Mouse (Mus musculus) forebrain, embryonic 13.5 days (tissue): ENCODE results near the gene Tff2. TPM values are rescaled to one million over a fixed set of nuclear protein-coding genes. Genes with fewer than 3 reads are reported as not detected.

Experiments
- ATAC-seq: fragments of 200-750 bp; cut with Nextera tagmentation; 2 replicates; pipeline ENCODE4 v1.8.0; 2017
- H3K27ac ChIP-seq: fragments of 300-500 bp; sonication (generic); 2 replicates; pipeline ENCODE4 v1.5.1; 2015; ENCODE audit warnings: inconsistent platforms, mild to moderate bottlenecking, moderate library complexity
- H3K27me3 ChIP-seq: fragments of 300-500 bp; sonication (generic); 2 replicates; pipeline ENCODE4 v1.6.1; 2015; ENCODE audit warnings: mild to moderate bottlenecking, inconsistent platforms
- H3K36me3 ChIP-seq: fragments of 300-500 bp; sonication (generic); 2 replicates; pipeline ENCODE4 v1.6.1; 2015; ENCODE audit warnings: mild to moderate bottlenecking, inconsistent platforms; ENCODE audit not compliant: poor library complexity, severe bottlenecking
- H3K4me1 ChIP-seq: fragments of 300-500 bp; sonication (generic); 2 replicates; pipeline ENCODE4 v1.6.1; 2015; ENCODE audit warnings: inconsistent platforms
- H3K4me2 ChIP-seq: fragments of 300-500 bp; sonication (generic); 2 replicates; pipeline ENCODE4 v1.6.1; 2015; ENCODE audit warnings: inconsistent platforms, mild to moderate bottlenecking, moderate library complexity
- H3K4me3 ChIP-seq: fragments of 300-500 bp; sonication (generic); 2 replicates; pipeline ENCODE4 v1.5.1; 2015; ENCODE audit warnings: mild to moderate bottlenecking, inconsistent platforms
- H3K9ac ChIP-seq: fragments of 300-500 bp; sonication (generic); 2 replicates; pipeline ENCODE4 v1.6.1; 2015; ENCODE audit warnings: mild to moderate bottlenecking, inconsistent platforms
- H3K9me3 ChIP-seq: fragments of 300-500 bp; sonication (generic); replicated peaks from 2 replicates; pipeline ENCODE4 v1.6.1; 2016; ENCODE audit warnings: inconsistent platforms
- WGBS: fragments of 180-500 bp; shearing (Covaris S2); methylation state at CpG from one replicate; pipeline ENCODE4 v1.1.7; 2015; 5-methylcytosine and 5-hydroxymethylcytosine counted together
- polyA plus RNA-seq: library from polyadenylated mRNA; unstranded; fragments of >200 nt; fragmentation: Nextera tagmentation; extraction: Ambion mirVana; gene quantifications from 2 replicates; pipeline ENCODE4 v1.2.1, GENCODE M21; 2015

The Tff2 gene
- polyA plus RNA-seq, 1 experiment from 2014 or later: not detected

DNA sequence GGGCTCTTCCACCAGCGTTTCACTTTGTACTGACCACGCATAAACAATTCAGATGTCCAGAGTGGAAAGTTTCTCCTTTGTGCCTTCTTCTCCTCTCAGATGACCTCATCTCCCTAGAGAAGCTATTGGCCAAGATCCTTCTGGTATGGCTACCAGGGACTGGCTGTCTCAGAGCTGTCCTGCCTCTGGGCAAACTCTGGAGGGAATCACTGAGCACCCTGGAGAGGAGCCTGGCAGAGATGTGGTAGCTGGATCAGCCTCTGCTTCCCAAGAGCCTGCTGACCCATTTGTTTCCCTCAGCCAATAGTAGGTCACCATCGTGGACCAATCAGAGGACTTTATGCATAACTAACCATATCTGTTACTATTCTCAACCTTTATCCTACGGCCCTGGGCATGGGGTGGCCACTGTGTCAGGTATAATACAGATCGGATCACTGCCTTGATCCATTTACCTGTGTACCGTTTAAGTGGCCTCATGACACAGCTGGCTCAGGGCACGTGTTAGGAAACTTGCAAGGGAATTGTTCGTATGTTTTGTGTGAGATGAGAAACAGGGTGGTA lies 41.0 kb downstream of the Tff2 start:
- Histone ChIP-seq H3K4me2 (no peak overlapping the region), H3K36me3 (peaks cover 37% of the 10 kb centered on the region), H3K9ac (no peak overlapping the region), H3K4me3 (no peak overlapping the region), H3K4me1 (no peaks in the 10 kb centered on the region; the same call in 1 of the 2 replicates), H3K27ac (no peak overlapping the region), H3K9me3 (no peaks in the 10 kb centered on the region), H3K27me3 (no peaks in the 10 kb centered on the region)
- 88% methylated on average over 8 of the region's 8 CpGs for WGBS
- ATAC-seq: no peak

DNA sequence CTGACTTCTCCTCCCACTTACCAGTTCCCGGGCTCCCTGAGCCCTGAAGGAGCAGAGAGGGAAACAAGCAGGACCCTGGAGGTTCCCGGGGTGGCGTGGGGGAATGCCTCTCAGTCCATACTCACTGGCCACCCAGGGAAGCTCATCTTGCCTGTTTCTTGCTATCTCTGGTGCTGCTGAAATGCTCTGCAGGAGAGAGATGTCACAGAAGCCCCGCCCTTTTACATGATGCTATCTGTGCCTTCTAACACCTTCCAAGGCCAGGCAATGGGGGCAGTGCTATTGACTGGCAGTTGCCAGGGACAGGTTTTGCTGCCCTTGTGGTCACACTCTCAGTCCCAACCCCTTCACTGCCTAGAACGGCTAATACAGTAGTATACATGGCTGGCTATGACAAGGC lies 45.3 kb downstream of the Tff2 start:
- Histone ChIP-seq H3K4me3 (no peak overlapping the region), H3K36me3 (peaks cover 45% of the 10 kb centered on the region), H3K9me3 (no peaks in the 10 kb centered on the region), H3K9ac (no peak overlapping the region), H3K4me1 (peaks cover 11% of the 10 kb centered on the region; the same call in 1 of the 2 replicates), H3K27ac (no peak overlapping the region), H3K27me3 (no peaks in the 10 kb centered on the region), H3K4me2 (no peak overlapping the region)
- no peak for ATAC-seq
- WGBS: 92% methylated on average over 5 of the region's 5 CpGs

DNA sequence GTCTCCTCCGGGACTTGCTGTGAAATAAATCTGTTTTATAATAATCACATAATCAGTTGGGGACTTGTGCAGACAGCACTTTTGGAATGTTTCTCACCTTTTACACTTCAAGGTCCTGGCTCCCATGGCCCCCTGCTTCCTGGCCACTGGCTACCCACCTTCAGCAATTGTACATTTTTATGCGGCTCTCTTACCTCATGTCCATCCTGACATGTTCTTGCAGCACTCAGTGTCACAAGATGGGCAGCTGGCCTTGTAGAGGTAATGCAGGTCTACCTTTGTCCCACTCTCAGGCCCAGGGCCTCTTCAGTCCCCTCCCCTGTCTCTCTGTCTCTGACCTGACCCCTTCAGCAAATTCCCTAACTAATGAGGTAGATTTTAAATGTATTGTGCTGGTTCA lies 47.2 kb downstream of the Tff2 start:
- 92% methylated on average over 2 of the region's 2 CpGs for WGBS
- no peaks in the 10 kb centered on the region for H3K27me3 ChIP-seq
- no peak overlapping the region for H3K4me3 ChIP-seq
- H3K9ac ChIP-seq: no peak overlapping the region
- H3K36me3 ChIP-seq: peaks cover 42% of the 10 kb centered on the region
- no peak for ATAC-seq
- H3K4me1 ChIP-seq: peaks cover 11% of the 10 kb centered on the region; the same call in 1 of the 2 replicates
- no peak overlapping the region for H3K4me2 ChIP-seq
- H3K9me3 ChIP-seq: 0 out of 2 replicates have a peak, but pooled peaks cover 4% of the 10 kb centered on the region
- no peak overlapping the region for H3K27ac ChIP-seq

DNA sequence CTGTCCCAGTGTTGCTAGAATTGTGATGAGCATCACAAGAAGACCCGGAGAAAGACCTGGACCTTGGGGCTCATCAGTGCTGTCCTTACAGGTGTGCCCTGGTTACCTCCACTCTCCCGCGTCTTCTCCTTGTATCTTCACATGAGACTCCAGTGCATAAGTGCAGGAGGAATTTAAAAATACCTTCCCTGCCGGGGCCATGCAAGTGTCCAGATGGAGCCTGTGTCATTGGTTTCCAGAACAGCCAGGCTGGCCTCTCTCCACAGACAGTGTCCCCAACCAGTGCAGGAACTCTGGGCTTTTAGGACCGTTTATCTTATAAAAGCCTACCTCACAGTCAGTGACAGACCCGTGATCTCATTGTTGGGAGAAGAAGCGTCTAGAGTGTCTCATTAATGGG lies 48.5 kb downstream of the Tff2 start:
- H3K27ac ChIP-seq: no peak overlapping the region
- H3K36me3 ChIP-seq: peaks cover 42% of the 10 kb centered on the region
- no peaks in the 10 kb centered on the region for H3K27me3 ChIP-seq
- ATAC-seq: no peak
- no peak overlapping the region for H3K4me2 ChIP-seq
- H3K9ac ChIP-seq: no peak overlapping the region
- peaks cover 21% of the 10 kb centered on the region for H3K4me1 ChIP-seq
- 82% methylated on average over 7 of the region's 7 CpGs for WGBS
- H3K9me3 ChIP-seq: 0 out of 2 replicates have a peak, but pooled peaks cover 4% of the 10 kb centered on the region
- no peak overlapping the region for H3K4me3 ChIP-seq

DNA sequence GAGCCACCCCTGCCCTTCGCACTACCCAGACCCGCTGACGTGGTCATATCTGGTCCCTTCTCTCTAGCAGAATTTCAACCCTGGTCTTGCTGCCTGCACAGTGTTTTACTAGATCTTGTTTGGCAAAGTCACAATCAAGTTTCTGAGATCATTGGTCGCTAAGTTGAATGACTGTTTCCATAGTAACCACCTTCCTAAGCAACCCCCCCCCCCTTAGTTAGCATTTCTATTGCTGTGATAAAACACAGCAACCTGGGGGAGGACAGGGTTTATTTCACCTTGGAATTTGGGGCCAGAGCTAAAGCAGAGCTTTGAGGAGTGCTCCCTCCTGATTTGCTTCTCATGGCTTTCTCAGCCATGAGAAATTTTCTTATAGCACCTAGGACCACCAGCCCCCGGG lies 49.3 kb downstream of the Tff2 start:
- Histone ChIP-seq H3K4me3 (no peak overlapping the region), H3K36me3 (peaks cover 39% of the 10 kb centered on the region), H3K9ac (no peak overlapping the region), H3K27ac (no peak overlapping the region), H3K9me3 (0 out of 2 replicates have a peak, but pooled peaks cover 4% of the 10 kb centered on the region), H3K4me2 (no peak overlapping the region), H3K27me3 (no peaks in the 10 kb centered on the region), H3K4me1 (peaks cover 29% of the 10 kb centered on the region)
- WGBS: 56% methylated on average over 5 of the region's 5 CpGs
- ATAC-seq: no peak

Other genes with a start within 250 kb of the Tff2 start
- gene Glp1r, start 242.5 kb downstream of the Tff2 start, polyA plus RNA-seq: 0.06 TPM in 1 of 2 replicates, not detected in the other
- gene Umodl1, start 189.6 kb downstream of the Tff2 start, polyA plus RNA-seq: not detected in 2 replicates
- gene Abcg1, start 86.6 kb downstream of the Tff2 start, polyA plus RNA-seq: 18.2 and 18.7 TPM in 2 replicates
- gene Tff3, start 14.6 kb downstream of the Tff2 start, polyA plus RNA-seq: 0.52 and 0.54 TPM in 2 replicates
- gene Tff1, start 21.0 kb upstream of the Tff2 start, polyA plus RNA-seq: not detected in 2 replicates
- not detected in 2 replicates for gene Tmprss3, start 54.7 kb upstream of the Tff2 start, polyA plus RNA-seq
- 0.04 TPM in 1 of 2 replicates, not detected in the other for gene Ubash3a, start 63.6 kb upstream of the Tff2 start, polyA plus RNA-seq
- 4.0 and 5.2 TPM in 2 replicates for gene Rsph1, start 133.1 kb upstream of the Tff2 start, polyA plus RNA-seq
- gene Slc37a1, start 142.5 kb upstream of the Tff2 start, polyA plus RNA-seq: 10.4 and 11.4 TPM in 2 replicates
- 46.4 and 52.3 TPM in 2 replicates for gene Pde9a, start 241.9 kb upstream of the Tff2 start, polyA plus RNA-seq